Mouse (Mus musculus) midbrain, postnatal 0 days (tissue): ENCODE measurements around the gene Sobp. TPM values are rescaled to one million over a fixed set of nuclear protein-coding genes. Genes with fewer than 3 reads are reported as not detected.

Source experiments
- ATAC-seq: fragments of 200-750 bp; cut with Nextera tagmentation; 2 replicates; pipeline ENCODE4 v1.8.0; 2017; ENCODE audit warnings: moderate number of reproducible peaks, mild to moderate bottlenecking, moderate TSS enrichment, moderate library complexity; ENCODE audit not compliant: low FRiP score
- DNase-seq: peaks from one replicate; pipeline ENCODE4 v3.0.0-alpha.2; 2015; ENCODE audit warnings: low spot score
- H3K27ac ChIP-seq: fragments of 300-500 bp; sonication (generic); 2 replicates; pipeline ENCODE4 v1.5.1; 2014; ENCODE audit warnings: low read depth, mild to moderate bottlenecking, low read length, mixed read lengths
- H3K27me3 ChIP-seq: fragments of 300-500 bp; sonication (generic); 2 replicates; pipeline ENCODE4 v1.6.1; 2014; ENCODE audit warnings: low read length, control low read depth, mixed read lengths; ENCODE audit not compliant: insufficient read depth
- H3K36me3 ChIP-seq: fragments of 300-500 bp; sonication (generic); 2 replicates; pipeline ENCODE4 v1.6.1; 2014; ENCODE audit warnings: low read length, control low read depth, mixed read lengths; ENCODE audit not compliant: insufficient read depth
- H3K4me1 ChIP-seq: fragments of 300-500 bp; sonication (generic); 2 replicates; pipeline ENCODE4 v1.6.1; 2014; ENCODE audit warnings: mild to moderate bottlenecking, control low read depth, antibody characterized with exemption, low read length, mixed read lengths; ENCODE audit not compliant: insufficient read depth
- H3K4me2 ChIP-seq: fragments of 300-500 bp; sonication (generic); 2 replicates; pipeline ENCODE4 v1.6.1; 2014; ENCODE audit warnings: low read depth, mild to moderate bottlenecking, low read length, mixed read lengths; ENCODE audit not compliant: poor library complexity, severe bottlenecking
- H3K4me3 ChIP-seq: fragments of 300-500 bp; sonication (generic); 2 replicates; pipeline ENCODE4 v1.5.1; 2014; ENCODE audit warnings: low read depth, mild to moderate bottlenecking, low read length, moderate library complexity
- H3K9ac ChIP-seq: fragments of 300-500 bp; sonication (generic); replicated peaks from 2 replicates; pipeline ENCODE4 v1.6.1; 2014; ENCODE audit warnings: mild to moderate bottlenecking, low read length, moderate library complexity, mixed read lengths; ENCODE audit not compliant: poor library complexity, severe bottlenecking
- H3K9me3 ChIP-seq: fragments of 300-500 bp; sonication (generic); 2 replicates; pipeline ENCODE4 v1.6.1; 2016; ENCODE audit warnings: low read length, control low read depth
- CTCF ChIP-seq: IDR thresholded peaks from 2 replicates; pipeline ENCODE4 v1.5.1; 2016; ENCODE audit warnings: antibody characterized with exemption, mild to moderate bottlenecking
- WGBS: fragments of 180-500 bp; shearing (Covaris S2); extraction: QIAGEN DNeasy Blood & Tissue Kit; methylation state at CpG from one replicate; pipeline ENCODE4 v1.1.7; 2014; 5-methylcytosine and 5-hydroxymethylcytosine counted together
- polyA plus RNA-seq: library from polyadenylated mRNA; unstranded; fragments of >200 nt; fragmentation: Nextera tagmentation; extraction: Ambion mirVana; gene quantifications from 2 replicates; pipeline ENCODE4 v1.2.1, GENCODE M21; 2015
- total RNA-seq: library from RNA; depleted of rRNA; stranded (reverse); fragments of >200 nt; gene quantifications from 2 replicates; pipeline ENCODE4 v1.2.3, GENCODE M21; 2014

Gene Sobp
- total and polyA plus RNA-seq, 2 experiments from 2014 or later, result 17.0 to 34.2 TPM

- ATAC-seq (no peak), DNase-seq (no peak)
- Histone ChIP-seq H3K27me3 (no peaks in the 10 kb centered on the region), H3K9ac (no peak overlapping the region), H3K36me3 (peaks cover 11% of the 10 kb centered on the region), H3K27ac (no peak overlapping the region), H3K4me3 (no peak overlapping the region), H3K4me2 (no peak overlapping the region), H3K4me1 (no peaks in the 10 kb centered on the region), H3K9me3 (no peaks in the 10 kb centered on the region)
- TF ChIP-seq CTCF, result no peak
- 82% methylated on average over 11 of the region's 11 CpGs for WGBS
Measured at GRCm38 (mm10) chr10:43061519-43062105, 112.7 kb downstream of the Sobp start.

DNA sequence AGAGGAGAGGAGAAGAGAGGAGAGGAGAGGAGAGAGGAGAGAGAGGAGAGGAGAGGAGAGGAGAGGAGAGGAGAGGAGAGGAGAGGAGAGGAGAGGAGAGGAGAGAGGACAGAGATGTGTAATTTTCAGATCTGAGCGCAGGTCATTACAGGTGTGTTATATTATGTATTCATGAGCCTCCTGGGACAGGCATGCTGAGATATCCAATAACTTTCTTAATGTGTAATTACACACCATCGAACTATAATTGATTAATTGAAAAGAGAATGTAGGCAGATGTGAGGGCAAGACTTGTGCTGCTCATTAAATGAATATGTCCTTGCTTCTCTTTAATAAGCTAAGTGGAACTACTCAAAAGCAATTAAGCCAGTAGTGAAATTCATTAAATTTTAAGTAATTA is 118.9 kb downstream of the Sobp start:
- Histone ChIP-seq H3K27ac (no peak overlapping the region), H3K4me3 (no peak overlapping the region), H3K9me3 (no peaks in the 10 kb centered on the region), H3K4me2 (no peak overlapping the region), H3K4me1 (peaks cover 7% of the 10 kb centered on the region; the same call in 1 of the 2 replicates), H3K27me3 (no peaks in the 10 kb centered on the region), H3K36me3 (no peaks in the 10 kb centered on the region), H3K9ac (no peak overlapping the region)
- no peak for TF ChIP-seq CTCF
- ATAC-seq, result no peak
- DNase-seq, result no peak
- WGBS, result 79% methylated on average over 2 of the region's 2 CpGs

GRCm38 (mm10) chr10:43054776-43055175 is 119.6 kb downstream of the Sobp start:
- DNase-seq (no peak), ATAC-seq (no peak)
- Histone ChIP-seq H3K9ac (no peak overlapping the region), H3K4me2 (no peak overlapping the region), H3K4me3 (no peak overlapping the region), H3K27ac (peak overlapping the region; percentile 55; the same call in 1 of the 2 replicates), H3K9me3 (no peaks in the 10 kb centered on the region), H3K36me3 (no peaks in the 10 kb centered on the region), H3K27me3 (no peaks in the 10 kb centered on the region), H3K4me1 (peaks cover 7% of the 10 kb centered on the region; the same call in 1 of the 2 replicates)
- no peak for TF ChIP-seq CTCF
- 50% methylated on average over 8 of the region's 8 CpGs for WGBS

- DNase-seq (no peak), ATAC-seq (peak; percentile 56)
- WGBS, result 49% methylated on average over 10 of the region's 10 CpGs
- H3K36me3 ChIP-seq, result no peaks in the 10 kb centered on the region
- H3K9ac ChIP-seq, result no peak overlapping the region
- no peak overlapping the region for H3K4me3 ChIP-seq
- no peak overlapping the region for H3K4me2 ChIP-seq
- H3K27ac ChIP-seq, result peak overlapping the region; percentile 55
- peaks cover 7% of the 10 kb centered on the region; the same call in 1 of the 2 replicates for H3K4me1 ChIP-seq
- TF ChIP-seq CTCF, result no peak
- H3K9me3 ChIP-seq, result no peaks in the 10 kb centered on the region
- H3K27me3 ChIP-seq, result no peaks in the 10 kb centered on the region
Measured at GRCm38 (mm10) chr10:43053861-43054560, 120.3 kb downstream of the Sobp start.

DNA sequence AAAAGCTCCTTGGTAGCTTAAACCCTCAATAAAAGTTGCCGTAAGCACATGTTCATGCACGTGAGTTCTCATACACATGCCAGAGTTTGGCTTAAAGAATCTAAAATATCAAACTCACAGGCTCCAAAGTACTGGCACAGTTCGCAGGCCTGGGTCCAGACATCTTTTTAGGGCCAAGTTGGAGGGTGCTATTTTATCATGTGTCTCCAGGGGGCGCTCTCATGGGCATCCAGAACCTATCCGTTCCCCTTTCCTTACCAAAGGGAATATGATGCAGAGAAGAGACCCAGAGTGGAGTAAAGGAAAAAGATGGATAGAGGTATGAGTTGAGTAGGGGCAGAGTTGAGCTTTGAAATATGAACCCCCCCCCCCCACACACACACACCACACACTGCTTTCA is 121.9 kb downstream of the Sobp start:
- 52% methylated on average over 5 of the region's 5 CpGs for WGBS
- ATAC-seq (no peak), DNase-seq (peak; percentile 45)

GRCm38 (mm10) chr10:43047804-43048348 is 126.5 kb downstream of the Sobp start:
- no peaks in the 10 kb centered on the region for H3K36me3 ChIP-seq
- no peak overlapping the region for H3K4me3 ChIP-seq
- no peaks in the 10 kb centered on the region for H3K9me3 ChIP-seq
- no peak overlapping the region for H3K4me2 ChIP-seq
- H3K27ac ChIP-seq, result no peak overlapping the region
- DNase-seq (no peak), ATAC-seq (no peak)
- no peaks in the 10 kb centered on the region for H3K27me3 ChIP-seq
- TF ChIP-seq CTCF, result no peak
- no peak overlapping the region for H3K9ac ChIP-seq
- H3K4me1 ChIP-seq, result peaks cover 13% of the 10 kb centered on the region
- 78% methylated on average over 6 of the region's 6 CpGs for WGBS

More for the DNA sequence above, 121.9 kb downstream of the Sobp start:
- Histone ChIP-seq H3K27me3 (no peaks in the 10 kb centered on the region), H3K9me3 (no peaks in the 10 kb centered on the region), H3K4me2 (no peak overlapping the region), H3K4me3 (no peak overlapping the region), H3K27ac (no peak overlapping the region), H3K9ac (no peak overlapping the region), H3K36me3 (no peaks in the 10 kb centered on the region), H3K4me1 (peaks cover 7% of the 10 kb centered on the region; the same call in 1 of the 2 replicates)
- TF ChIP-seq CTCF, result peak; percentile 64
